Mouse (Mus musculus) E14TG2a.4 (cell line): ENCODE measurements around the gene Vmn2r95.
"Not testable (repeated sequence)": the region's sequence is repeated elsewhere in the genome, so short reads cannot be mapped to it uniquely, and the experiment has no call there.

Source experiments
- H3K27me3 ChIP-seq: 2 replicates; pipeline ENCODE4 v1.6.1; 2014; ENCODE audit warnings: low read length, control low read depth; ENCODE audit not compliant: insufficient read depth
- H3K36me3 ChIP-seq: 2 replicates; pipeline ENCODE4 v1.6.1; 2014; ENCODE audit warnings: low read length, control low read depth; ENCODE audit not compliant: insufficient read depth
- H3K4me1 ChIP-seq: replicated peaks from 2 replicates; pipeline ENCODE4 v1.6.1; 2014; ENCODE audit warnings: low read depth, low read length, control low read depth
- H3K4me3 ChIP-seq: replicated peaks from 2 replicates; pipeline ENCODE4 v1.5.1; 2014; ENCODE audit warnings: mild to moderate bottlenecking, low read length
- H3K9me3 ChIP-seq: 2 replicates; pipeline ENCODE4 v1.6.1; 2014; ENCODE audit warnings: low read length, control low read depth
- CTCF ChIP-seq: conservative IDR thresholded peaks from 2 replicates; pipeline ENCODE4 v1.5.1; 2014; ENCODE audit warnings: low read length
- NANOG ChIP-seq: IDR thresholded peaks from 2 replicates; pipeline ENCODE4 v1.6.1; 2014; ENCODE audit warnings: borderline replicate concordance, low read length, mixed read lengths
- POU5F1 ChIP-seq: IDR thresholded peaks from 2 replicates; pipeline ENCODE4 v1.6.1; 2014; ENCODE audit warnings: low read length, borderline replicate concordance

The Vmn2r95 gene

DNA sequence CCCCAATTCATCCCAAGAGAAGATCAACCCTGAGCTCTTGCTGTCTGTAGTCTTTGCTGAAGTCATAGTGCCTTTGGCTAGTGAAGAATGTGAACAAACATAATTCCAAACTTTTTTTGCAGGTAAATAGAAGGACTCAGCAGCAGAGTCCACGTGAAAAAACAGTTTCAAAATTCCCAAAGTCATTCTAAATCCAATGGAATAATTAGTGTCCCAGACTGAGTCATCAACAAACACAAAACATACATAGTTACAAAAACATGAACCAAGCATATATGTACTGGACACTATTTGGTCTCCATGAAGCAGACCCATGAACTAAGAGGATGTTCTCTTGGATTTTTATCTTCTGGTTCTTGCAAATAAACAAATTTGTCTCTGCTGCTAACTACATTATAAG, at the start of gene Vmn2r95:
TSS of gene Vmn2r95 (plus strand) at position 301 of the 400 bp plus-strand sequence.
- no peak within 1 kb of the TSS for H3K4me3 ChIP-seq
- no peaks in the 10 kb centered on the region for H3K27me3 ChIP-seq
- TF ChIP-seq CTCF (no peak), NANOG (no peak), POU5F1 (no peak)
- no peaks in the 10 kb centered on the region for H3K4me1 ChIP-seq
- no peaks in the 10 kb centered on the region for H3K9me3 ChIP-seq
- H3K36me3 ChIP-seq = no peaks in the 10 kb centered on the region

- TF ChIP-seq POU5F1 (no peak), NANOG (no peak), CTCF (no peak)
Observed at GRCm38 (mm10) chr17:18455619-18456140, 31.8 kb downstream of the Vmn2r95 start.

DNA sequence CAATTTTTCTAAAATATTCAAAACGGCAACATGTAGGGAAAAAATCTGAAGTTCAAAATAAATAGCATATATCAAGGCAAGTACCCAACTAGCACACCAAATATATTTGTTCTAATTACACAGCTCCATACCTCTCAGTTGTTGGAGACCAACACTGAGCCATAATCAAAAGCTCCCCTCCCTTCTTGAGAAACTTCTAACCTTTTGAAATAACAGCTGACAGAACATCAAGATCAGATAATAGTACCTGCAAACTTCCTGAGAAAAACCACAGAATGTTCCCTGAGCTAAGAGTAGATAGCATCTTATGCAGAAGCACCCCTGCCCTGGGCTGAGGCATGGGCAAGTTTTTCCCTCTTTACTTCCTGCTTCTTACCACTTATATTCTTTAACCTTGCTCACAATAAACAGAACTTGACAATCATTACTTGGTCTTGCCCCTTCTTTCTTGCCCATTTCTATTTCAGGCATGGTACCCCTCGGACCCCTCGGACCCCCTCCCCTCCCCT, 34.3 kb downstream of the Vmn2r95 start:
- H3K27me3 ChIP-seq, H3K4me3 ChIP-seq, H3K9me3 ChIP-seq, H3K4me1 ChIP-seq, H3K36me3 ChIP-seq: not testable (repeated sequence)

More at GRCm38 (mm10) chr17:18455619-18456140, 31.8 kb downstream of the Vmn2r95 start:
- no peaks in the 10 kb centered on the region for H3K4me1 ChIP-seq
- H3K27me3 ChIP-seq = no peaks in the 10 kb centered on the region
- H3K36me3 ChIP-seq = no peaks in the 10 kb centered on the region
- no peak overlapping the region for H3K4me3 ChIP-seq
- no peaks in the 10 kb centered on the region for H3K9me3 ChIP-seq

- TF ChIP-seq NANOG (no peak), CTCF (no peak), POU5F1 (no peak)
- Histone ChIP-seq H3K4me3 (no peak overlapping the region), H3K27me3 (no peaks in the 10 kb centered on the region), H3K4me1 (no peaks in the 10 kb centered on the region), H3K36me3 (no peaks in the 10 kb centered on the region), H3K9me3 (no peaks in the 10 kb centered on the region)
Observed at GRCm38 (mm10) chr17:18462695-18463094, 38.8 kb downstream of the Vmn2r95 start.

DNA sequence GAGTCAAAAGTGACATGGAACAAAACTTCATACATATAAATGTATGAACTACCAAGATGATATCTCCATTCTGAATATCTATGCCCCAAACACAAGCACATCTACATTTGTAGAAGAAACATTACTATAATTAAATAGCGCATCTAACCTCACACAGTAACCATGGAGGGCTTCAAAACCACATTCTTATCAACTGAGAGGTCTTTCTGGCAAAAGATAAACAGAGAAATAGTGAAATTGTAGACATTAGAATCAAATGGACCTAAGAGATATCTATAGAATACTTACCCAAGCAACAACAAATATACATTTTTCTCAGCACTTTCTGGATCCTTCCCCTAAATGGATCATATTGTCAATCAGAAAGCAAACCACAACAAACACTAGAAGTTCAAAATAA, 56.0 kb downstream of the Vmn2r95 start:
- Histone ChIP-seq H3K9me3 (no peaks in the 10 kb centered on the region), H3K4me1 (no peaks in the 10 kb centered on the region), H3K4me3 (no peak overlapping the region), H3K27me3 (no peaks in the 10 kb centered on the region), H3K36me3 (no peaks in the 10 kb centered on the region)
- TF ChIP-seq NANOG (no peak), CTCF (no peak), POU5F1 (no peak)
